Mouse (Mus musculus): ENCODE data around the gene Sox6. TPM values are rescaled to one million over a fixed set of nuclear protein-coding genes. Genes with fewer than 3 reads are reported as not detected.
"Not testable (repeated sequence)": the region's sequence is repeated elsewhere in the genome, so short reads cannot be mapped to it uniquely, and the experiment has no call there.

Sox6 gene
- total and polyA plus RNA-seq, 2 experiments from 2014 or later = 30.8 to 47.6 TPM

GRCm38 (mm10) chr7:115607485-115607884 is 431.1 kb downstream of the Sox6 start:
- ATAC-seq (ENCODE audit: low FRiP score) (no peak), DNase-seq (ENCODE audit: low spot score) (no peak)
- no peak overlapping the region for H3K4me2 ChIP-seq (ENCODE audit: low read depth, low read length, poor library complexity, severe bottlenecking)
- WGBS = 68% methylated on average over 1 of the region's 1 CpGs
- H3K9ac ChIP-seq (replicated peaks; ENCODE audit: low read length, poor library complexity, severe bottlenecking) = no peak overlapping the region
- H3K36me3 ChIP-seq (ENCODE audit: insufficient read depth, low read length) = no peaks in the 10 kb centered on the region
- no peak for TF ChIP-seq CTCF (IDR thresholded peaks at IDR 0.05)
- no peaks in the 10 kb centered on the region for H3K27me3 ChIP-seq (ENCODE audit: insufficient read depth, low read length)
- no peaks in the 10 kb centered on the region for H3K9me3 ChIP-seq (ENCODE audit: low read length)
- H3K4me1 ChIP-seq (ENCODE audit: insufficient read depth, low read length) = no peaks in the 10 kb centered on the region
- H3K27ac ChIP-seq (ENCODE audit: low read depth, low read length) = no peak overlapping the region
- H3K4me3 ChIP-seq (ENCODE audit: low read depth, low read length) = no peak overlapping the region

- not testable (repeated sequence) for H3K9me3 ChIP-seq (ENCODE audit: low read length); H3K4me3 ChIP-seq (ENCODE audit: low read depth, low read length); ATAC-seq (ENCODE audit: low FRiP score); H3K4me1 ChIP-seq (ENCODE audit: insufficient read depth, low read length); H3K4me2 ChIP-seq (ENCODE audit: low read depth, low read length, poor library complexity, severe bottlenecking); DNase-seq (ENCODE audit: low spot score); H3K9ac ChIP-seq (replicated peaks; ENCODE audit: low read length, poor library complexity, severe bottlenecking); H3K36me3 ChIP-seq (ENCODE audit: insufficient read depth, low read length); H3K27ac ChIP-seq (ENCODE audit: low read depth, low read length); H3K27me3 ChIP-seq (ENCODE audit: insufficient read depth, low read length)
- 72% methylated on average over 3 of the region's 3 CpGs for WGBS
Observed at GRCm38 (mm10) chr7:115606125-115606524, 432.5 kb downstream of the Sox6 start.

- H3K36me3 ChIP-seq (ENCODE audit: insufficient read depth, low read length) = no peaks in the 10 kb centered on the region
- no peak for TF ChIP-seq CTCF (IDR thresholded peaks at IDR 0.05)
- WGBS = 51% methylated on average over 7 of the region's 7 CpGs
- no peaks in the 10 kb centered on the region for H3K9me3 ChIP-seq (ENCODE audit: low read length)
- no peak overlapping the region for H3K4me3 ChIP-seq (ENCODE audit: low read depth, low read length)
- DNase-seq (ENCODE audit: low spot score) (no peak), ATAC-seq (ENCODE audit: low FRiP score) (no peak)
- H3K4me2 ChIP-seq (ENCODE audit: low read depth, low read length, poor library complexity, severe bottlenecking) = no peak overlapping the region
- H3K27ac ChIP-seq (ENCODE audit: low read depth, low read length) = no peak overlapping the region
- no peaks in the 10 kb centered on the region for H3K27me3 ChIP-seq (ENCODE audit: insufficient read depth, low read length)
- no peaks in the 10 kb centered on the region for H3K4me1 ChIP-seq (ENCODE audit: insufficient read depth, low read length)
- no peak overlapping the region for H3K9ac ChIP-seq (replicated peaks; ENCODE audit: low read length, poor library complexity, severe bottlenecking)
Observed at GRCm38 (mm10) chr7:115604883-115605282, 433.7 kb downstream of the Sox6 start.

GRCm38 (mm10) chr7:115597376-115597775 is 441.2 kb downstream of the Sox6 start:
- DNase-seq (ENCODE audit: low spot score) = no peak
- H3K4me1 ChIP-seq (ENCODE audit: insufficient read depth, low read length) = no peaks in the 10 kb centered on the region
- H3K27me3 ChIP-seq (ENCODE audit: insufficient read depth, low read length) = no peaks in the 10 kb centered on the region
- no peak for ATAC-seq (ENCODE audit: low FRiP score)
- WGBS = 63% methylated on average over 6 of the region's 6 CpGs
- no peak overlapping the region for H3K9ac ChIP-seq (replicated peaks; ENCODE audit: low read length, poor library complexity, severe bottlenecking)
- no peak overlapping the region for H3K4me2 ChIP-seq (ENCODE audit: low read depth, low read length, poor library complexity, severe bottlenecking)
- no peak for TF ChIP-seq CTCF (IDR thresholded peaks at IDR 0.05)
- no peak overlapping the region for H3K27ac ChIP-seq (ENCODE audit: low read depth, low read length)
- H3K4me3 ChIP-seq (ENCODE audit: low read depth, low read length) = no peak overlapping the region
- H3K9me3 ChIP-seq (ENCODE audit: low read length) = no peaks in the 10 kb centered on the region
- no peaks in the 10 kb centered on the region for H3K36me3 ChIP-seq (ENCODE audit: insufficient read depth, low read length)

- 58% methylated on average over 7 of the region's 7 CpGs for WGBS
- ATAC-seq (ENCODE audit: low FRiP score) = no peak
- no peak for DNase-seq (ENCODE audit: low spot score)
- Histone ChIP-seq H3K4me1 (ENCODE audit: insufficient read depth, low read length) (no peaks in the 10 kb centered on the region), H3K9ac (replicated peaks; ENCODE audit: low read length, poor library complexity, severe bottlenecking) (no peak overlapping the region), H3K27me3 (ENCODE audit: insufficient read depth, low read length) (no peaks in the 10 kb centered on the region), H3K4me2 (ENCODE audit: low read depth, low read length, poor library complexity, severe bottlenecking) (no peak overlapping the region), H3K4me3 (ENCODE audit: low read depth, low read length) (no peak overlapping the region), H3K27ac (ENCODE audit: low read depth, low read length) (no peak overlapping the region), H3K36me3 (ENCODE audit: insufficient read depth, low read length) (no peaks in the 10 kb centered on the region), H3K9me3 (ENCODE audit: low read length) (no peaks in the 10 kb centered on the region)
- TF ChIP-seq CTCF (IDR thresholded peaks at IDR 0.05) = no peak
Observed at GRCm38 (mm10) chr7:115580461-115580860, 458.1 kb downstream of the Sox6 start.

- ATAC-seq (ENCODE audit: low FRiP score) (no peak), DNase-seq (ENCODE audit: low spot score) (no peak)
- Histone ChIP-seq H3K36me3 (ENCODE audit: insufficient read depth, low read length) (no peaks in the 10 kb centered on the region), H3K9me3 (ENCODE audit: low read length) (no peaks in the 10 kb centered on the region), H3K4me2 (ENCODE audit: low read depth, low read length, poor library complexity, severe bottlenecking) (no peak overlapping the region), H3K9ac (replicated peaks; ENCODE audit: low read length, poor library complexity, severe bottlenecking) (no peak overlapping the region), H3K27me3 (ENCODE audit: insufficient read depth, low read length) (no peaks in the 10 kb centered on the region), H3K4me1 (ENCODE audit: insufficient read depth, low read length) (no peaks in the 10 kb centered on the region), H3K27ac (ENCODE audit: low read depth, low read length) (no peak overlapping the region), H3K4me3 (ENCODE audit: low read depth, low read length) (no peak overlapping the region)
- 92% methylated on average over 3 of the region's 3 CpGs for WGBS
- TF ChIP-seq CTCF (IDR thresholded peaks at IDR 0.05) = no peak
Observed at GRCm38 (mm10) chr7:115579826-115580225, 458.8 kb downstream of the Sox6 start.
